Mouse (Mus musculus) testis, postnatal 10 days (tissue): Measurements from ENCODE around the gene Dock9.
"Not testable (repeated sequence)": the region's sequence is repeated elsewhere in the genome, so short reads cannot be mapped to it uniquely, and the experiment has no call there.

ENCODE experiments used
- DNase-seq: peaks from one replicate; pipeline ENCODE4 v3.0.0; 2021; ENCODE audit warnings: low spot score

Dock9 gene

DNA sequence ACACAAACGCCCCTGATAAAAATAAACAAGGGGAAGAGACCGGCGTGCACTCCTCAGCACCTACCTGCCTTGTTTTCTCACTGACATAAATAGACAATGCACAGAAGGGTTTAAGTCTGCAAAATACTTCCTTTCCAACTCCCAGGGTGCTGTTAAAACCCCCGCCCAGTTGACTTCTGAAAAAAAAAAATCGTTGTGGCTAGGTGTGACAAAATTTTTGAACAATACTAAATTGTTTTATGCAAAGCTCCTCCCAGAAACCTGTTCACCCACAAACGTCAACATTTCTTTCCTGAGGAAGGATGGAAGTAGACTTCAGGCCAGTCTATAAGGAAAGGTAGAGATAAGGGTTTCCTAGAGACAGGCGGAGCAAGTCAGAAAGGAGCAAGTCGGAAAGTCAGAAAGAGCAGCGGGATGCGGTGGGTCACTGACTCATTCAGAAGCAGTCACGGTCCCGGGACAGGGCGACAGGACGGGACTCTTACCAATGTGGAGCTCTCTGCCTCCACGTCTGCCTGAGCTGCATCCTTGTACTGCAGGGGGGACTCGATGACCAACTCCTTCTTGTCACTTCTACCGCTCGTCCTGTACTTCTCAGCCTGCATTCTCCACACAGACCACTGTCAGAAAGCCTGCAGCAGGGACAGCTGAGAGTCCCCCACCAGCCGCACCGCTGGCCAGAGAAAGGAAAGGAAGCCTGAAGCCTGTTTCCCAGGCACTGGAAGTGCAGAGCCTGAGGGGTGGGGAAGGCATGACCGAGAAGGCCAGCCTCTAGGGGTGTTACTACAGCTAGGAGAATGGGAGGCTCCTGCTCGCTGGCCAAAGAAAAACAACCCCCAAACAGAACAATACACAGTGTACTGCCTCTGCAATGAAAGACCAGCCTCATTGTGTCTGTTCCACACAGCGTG, 99.7 kb downstream of the Dock9 start:
- DNase-seq, result peak; percentile 65

DNA sequence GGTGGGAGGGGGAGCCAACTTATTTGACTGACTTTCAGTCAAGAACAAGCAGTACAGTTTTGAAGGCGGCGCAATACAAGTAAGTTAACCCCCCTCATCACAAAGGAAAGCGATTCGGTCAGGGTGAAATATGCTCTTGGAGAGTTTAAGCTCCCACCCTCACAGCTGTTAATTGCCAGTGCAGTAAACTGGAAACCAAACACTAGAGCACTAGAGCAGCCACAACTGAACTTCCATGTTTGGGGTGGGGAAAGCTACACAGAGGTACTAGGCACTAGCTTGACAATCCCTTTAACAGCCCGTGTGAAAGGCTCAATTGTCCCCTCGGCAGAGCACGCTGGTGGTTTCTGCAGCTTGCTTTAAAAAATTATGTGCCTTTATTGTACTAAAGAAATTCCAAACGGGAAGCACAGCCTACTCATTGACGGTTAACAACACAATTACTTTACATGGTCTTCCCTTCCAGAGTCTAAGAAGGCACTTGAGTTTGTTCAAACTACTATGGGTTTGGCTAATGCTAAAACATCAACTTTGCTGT, 100.4 kb downstream of the Dock9 start:
- no peak for DNase-seq

DNA sequence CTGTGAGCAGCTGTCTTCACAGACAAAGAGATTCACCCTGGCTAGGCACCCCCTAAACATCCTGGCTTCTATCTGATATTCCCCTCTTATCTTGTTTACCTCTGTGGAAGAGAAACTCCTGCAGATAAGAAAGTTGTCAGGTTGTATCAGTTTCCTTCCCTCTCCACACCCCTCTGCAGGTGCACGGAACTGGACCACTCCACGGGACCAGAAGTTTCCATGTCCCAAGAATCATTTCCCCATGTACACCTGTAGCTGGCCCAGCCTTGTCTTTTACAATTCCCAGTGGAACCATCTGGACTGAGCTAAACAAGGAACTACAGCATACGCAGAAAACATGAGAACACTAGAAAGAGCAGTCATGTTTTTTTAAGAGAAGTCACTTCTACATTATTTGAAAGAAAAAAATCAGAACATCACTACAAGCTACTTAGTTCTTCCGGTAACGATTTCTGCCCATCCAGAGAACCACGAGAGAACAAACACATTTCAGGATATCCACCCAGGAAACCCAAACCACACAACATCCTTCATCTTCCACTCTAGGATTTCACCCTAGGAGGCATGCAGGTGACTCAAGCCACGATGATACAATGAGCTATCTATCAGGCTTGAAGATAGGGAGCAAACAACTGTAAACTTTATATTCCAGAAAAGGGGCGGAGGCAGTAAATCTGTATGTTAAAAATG, 101.1 kb downstream of the Dock9 start:
- no peak for DNase-seq

DNA sequence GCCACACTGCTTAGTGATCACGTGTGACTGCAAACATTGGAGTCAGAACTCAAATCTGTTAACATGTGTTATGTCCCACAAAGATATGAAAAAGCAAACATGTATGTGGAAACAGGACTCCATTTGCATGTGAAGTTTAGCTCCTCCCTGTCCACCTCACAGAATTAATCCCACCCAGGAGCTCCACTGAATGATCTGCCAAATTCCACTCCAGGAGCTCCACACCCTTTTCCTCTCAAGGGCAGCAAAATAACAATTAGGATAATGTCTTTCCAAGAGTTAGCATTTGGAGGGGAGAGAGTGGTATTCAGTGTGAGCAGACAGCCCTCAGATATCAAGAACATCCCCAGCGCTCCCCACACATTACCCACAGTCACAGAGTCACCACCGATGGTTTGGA, 102.9 kb downstream of the Dock9 start:
- no peak for DNase-seq

DNA sequence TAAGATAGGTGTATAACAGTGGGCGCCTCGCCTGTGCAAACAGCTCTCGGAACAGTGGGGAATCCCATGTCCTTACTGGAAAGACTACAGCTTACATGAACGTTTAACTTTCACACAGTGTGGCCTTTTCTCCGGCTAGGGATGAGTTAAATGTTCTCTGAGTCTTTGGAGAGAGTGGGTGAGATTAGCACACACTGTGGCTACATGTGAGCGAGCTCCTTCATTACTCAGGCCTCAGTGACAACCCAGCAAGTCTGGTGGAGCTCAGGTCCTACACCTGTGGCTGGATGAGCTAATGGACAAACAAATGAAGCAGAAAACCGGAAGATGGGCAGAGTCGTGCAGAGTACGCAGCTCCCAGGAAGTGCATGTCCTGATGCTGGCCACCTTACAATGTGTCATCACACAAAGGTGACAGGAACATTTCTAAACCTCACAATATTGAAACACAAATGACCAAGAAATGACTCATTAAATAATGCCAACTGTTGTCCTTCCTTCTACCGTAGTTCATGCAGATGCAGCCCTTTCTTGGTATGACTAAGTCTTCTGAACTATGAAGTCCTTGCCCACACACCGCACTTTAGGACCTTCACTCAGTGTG, 103.5 kb downstream of the Dock9 start:
- no peak for DNase-seq

DNA sequence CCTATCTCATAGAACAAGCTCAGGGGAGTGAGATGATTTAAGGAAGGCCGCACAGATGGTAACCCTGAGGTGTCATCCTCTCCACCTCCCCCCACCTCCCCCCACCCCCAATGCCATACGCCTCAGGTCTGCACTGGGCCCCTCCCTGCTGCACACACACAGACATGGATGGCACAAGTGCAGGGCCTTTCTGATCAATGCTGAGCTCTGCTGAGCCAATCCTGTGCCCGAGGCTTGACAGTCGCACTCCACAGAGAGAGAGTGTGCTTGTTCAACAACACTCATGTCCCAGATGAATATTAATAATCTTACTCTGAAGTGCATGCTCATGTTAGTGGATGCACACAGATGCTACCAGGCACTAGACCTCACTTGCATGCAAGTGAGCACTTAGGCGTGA, 108.0 kb downstream of the Dock9 start:
- DNase-seq, result not testable (repeated sequence)

DNA sequence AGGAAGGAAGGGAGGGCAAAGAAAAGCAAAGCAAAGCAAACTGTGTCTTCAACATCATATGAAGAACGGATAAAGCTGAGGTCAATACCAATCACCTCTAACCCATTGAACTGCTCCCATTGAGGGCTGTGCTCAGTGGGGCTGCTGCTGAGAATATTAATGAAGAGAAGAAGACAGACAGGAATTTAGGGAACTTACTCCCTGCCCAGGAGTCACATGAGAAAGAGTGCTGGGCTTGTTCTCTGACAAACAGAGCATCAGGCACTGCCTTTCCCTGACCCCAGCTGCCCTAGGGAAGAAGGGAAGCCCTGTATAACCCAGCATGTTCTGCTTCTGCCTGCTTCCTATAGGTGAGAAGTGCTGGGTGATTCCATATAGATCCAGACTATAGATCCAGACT, 109.5 kb downstream of the Dock9 start:
- no peak for DNase-seq

DNA sequence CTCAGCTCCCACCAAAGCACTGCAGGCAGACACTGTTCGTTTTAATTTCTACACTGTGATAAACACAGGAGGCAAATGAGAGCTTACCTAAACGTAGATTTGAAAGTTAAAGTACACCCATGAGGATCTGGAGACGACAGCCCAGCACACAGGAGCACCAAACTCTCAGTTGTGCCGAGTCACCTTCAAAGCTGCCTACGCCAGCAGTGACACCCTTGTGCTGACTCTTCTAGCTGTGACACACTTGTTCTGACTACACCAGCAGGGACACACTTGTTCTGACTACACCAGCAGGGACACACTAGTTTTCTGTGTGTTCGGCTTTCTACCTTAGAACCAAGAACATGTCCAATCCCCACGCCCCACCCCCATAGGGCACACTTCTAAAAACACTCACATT, 110.4 kb downstream of the Dock9 start:
- DNase-seq, result no peak

DNA sequence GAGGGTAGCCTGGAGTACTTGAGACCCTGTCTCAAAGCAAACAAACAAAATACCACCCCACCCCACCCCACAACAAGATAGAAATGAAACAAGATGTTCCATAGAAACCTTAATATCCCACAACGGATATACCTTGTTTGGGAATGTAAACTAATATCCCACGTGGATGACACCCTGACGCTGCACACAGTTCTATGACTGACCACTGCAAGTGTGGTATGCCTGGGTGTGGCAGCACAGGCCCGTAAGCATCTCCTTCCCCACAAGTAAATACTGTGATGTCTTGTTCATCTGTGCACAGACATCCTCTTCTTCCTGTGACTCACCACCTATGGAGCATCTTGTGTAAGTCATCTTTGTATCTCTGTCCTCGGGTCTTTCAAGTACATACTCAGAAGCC, 118.7 kb downstream of the Dock9 start:
- no peak for DNase-seq

DNA sequence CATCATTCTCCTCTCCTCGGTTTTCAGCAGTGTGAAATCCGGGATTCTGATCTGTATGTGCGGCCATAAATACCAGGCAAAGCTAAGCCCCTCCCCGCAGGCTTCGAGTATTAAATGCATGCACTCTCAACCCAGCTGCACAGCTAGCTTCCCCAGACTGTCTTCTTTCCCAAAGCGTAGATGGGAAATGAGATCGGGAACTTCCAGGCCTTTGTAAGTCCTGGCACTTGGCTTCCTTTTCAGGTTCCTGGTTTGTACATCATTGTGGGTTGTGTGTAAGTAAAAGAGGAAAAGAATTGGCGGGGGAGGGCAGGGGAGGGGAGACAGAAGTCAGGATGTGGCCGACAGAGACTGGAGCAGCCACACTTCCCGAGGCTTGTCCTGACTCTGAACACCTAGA, 119.2 kb downstream of the Dock9 start:
- no peak for DNase-seq

DNA sequence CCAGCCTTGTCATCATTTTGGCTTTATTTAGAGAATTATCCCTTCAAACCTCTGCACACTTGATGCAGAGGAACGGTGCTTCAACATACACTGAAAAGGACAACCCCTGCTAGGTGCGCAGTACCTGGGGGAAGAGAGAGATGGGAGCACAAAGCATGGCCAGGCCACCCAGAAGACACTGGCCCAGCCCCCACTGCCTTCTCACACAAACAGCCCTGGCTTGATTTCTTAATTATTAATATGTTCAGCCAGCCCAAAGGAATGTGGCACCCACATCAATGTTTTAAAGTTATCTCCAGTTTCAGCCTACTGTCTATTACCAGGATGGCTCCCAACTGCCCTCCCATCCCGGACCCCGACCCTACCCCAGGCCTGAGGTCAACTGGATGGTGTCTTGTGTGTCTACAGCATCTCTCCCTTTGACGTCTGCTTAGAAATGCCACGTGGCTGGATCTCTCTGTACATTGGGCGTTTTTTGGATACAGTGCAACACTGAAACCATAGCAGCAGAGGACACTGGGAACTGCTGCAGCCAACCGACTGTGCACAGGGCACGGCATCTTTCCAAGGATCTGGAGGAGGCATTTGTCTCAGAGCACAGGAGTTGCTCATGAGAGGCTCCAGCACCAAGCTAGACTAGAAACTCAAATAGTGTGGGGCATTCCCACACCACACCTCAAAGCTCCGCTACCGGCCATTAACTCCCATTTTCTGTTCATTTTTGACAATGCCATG, 120.9 kb downstream of the Dock9 start:
- no peak for DNase-seq

DNA sequence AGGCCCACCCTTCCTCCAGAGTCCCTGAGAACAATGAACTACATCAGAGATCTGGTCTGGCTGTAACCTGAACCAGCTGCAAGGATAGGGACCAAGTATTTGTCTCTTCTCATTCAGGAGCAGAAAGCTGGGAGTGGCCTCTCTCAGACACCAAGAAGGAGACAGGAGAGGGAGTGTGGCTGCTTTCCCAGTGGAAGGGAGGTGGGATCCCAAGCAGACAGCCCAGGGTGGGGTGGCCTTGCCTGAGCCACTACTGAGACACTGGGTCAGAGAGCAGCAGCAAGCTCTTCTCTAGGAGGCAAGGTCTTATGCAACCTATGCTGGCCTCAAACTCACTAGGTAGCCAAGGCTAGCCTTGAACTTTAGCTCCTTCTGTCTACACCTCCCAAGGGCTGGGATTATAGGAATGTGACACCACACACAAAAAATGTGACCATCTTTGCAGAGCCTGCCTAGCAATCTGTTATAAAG, 121.5 kb downstream of the Dock9 start:
- peak; percentile 51 for DNase-seq

DNA sequence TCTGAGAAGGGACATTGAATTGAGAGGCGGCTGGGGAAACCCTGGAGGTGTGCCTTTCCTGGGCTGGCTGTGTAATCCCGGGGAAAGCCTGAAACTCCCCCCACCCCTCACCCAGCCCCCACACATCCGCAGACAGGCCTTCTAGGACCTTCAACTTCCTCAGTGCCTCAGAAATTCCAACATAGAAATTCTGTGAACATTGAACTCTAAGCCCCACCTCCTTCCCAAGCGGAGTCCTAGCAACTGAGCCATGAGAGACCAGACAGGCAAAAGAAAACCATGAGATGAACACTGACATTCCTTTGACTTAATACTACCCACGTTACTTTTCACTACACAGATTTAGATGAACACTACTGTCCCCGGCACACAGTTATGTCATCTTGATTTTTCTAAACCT, 122.1 kb downstream of the Dock9 start:
- no peak for DNase-seq

DNA sequence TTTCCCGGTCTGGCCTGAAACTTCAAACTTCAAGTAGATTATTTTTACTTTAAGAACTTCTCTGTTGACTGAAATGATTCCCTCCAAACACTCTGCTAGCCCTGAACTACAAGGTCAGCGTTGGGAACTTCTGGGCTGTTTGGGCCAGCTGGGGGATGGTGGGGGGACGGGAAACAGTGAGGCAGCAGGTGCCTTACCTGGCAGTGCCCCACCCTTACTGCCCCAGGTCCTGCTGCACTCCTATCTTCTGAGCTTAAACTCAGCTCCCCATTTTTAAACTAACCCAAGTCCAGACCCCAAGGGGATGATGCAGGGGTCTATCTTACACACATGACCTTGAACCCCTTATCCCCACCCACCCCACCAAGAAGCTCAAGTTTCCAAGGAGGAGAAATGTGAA, 122.5 kb downstream of the Dock9 start:
- DNase-seq, result no peak

DNA sequence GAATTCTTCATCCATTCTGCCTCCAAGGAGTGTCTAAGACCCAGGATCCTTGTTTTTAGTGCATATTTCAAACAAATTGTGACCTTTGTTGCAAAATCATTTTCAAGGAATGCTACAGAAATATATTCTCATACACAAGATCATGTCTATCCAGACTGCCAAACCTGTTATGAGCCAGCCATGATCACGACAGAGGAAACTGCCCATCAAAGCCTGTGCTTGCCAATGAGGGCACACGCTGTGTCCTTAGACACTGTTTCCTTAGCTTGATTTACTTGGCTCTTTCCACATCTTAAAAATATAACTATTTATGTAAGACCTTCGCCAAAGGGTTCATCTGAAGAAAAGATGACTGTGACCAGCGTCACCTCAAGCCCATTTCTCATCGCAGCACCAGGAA, 127.6 kb downstream of the Dock9 start:
- no peak for DNase-seq

DNA sequence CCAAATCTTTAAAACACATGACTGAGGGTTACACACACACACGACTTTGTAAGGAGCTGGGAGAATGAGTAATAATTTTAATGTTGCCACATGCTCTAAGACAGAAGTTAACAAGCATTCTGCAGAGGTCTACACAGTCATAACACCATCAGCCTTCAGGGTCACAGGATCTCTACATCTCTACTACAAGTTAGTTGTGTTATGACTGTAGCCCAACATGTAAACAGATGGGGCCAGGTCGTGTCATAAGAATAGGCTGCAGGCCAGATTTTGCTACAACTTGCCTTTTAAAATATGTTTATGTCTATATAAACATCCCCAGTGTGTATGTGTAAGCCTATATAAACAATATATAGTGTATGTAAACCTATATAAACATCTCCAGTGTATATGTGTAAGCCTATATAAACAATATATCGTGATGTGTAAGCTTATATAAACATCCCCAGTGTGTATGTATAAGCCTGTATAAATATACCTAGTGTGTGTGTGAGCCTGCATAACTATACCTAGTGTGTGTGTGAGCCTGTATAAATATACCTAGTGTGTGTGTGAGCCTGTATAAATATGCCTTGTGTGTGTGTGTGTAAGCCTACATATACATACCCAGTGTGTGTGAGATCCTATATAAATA, 130.9 kb downstream of the Dock9 start:
- no peak for DNase-seq

DNA sequence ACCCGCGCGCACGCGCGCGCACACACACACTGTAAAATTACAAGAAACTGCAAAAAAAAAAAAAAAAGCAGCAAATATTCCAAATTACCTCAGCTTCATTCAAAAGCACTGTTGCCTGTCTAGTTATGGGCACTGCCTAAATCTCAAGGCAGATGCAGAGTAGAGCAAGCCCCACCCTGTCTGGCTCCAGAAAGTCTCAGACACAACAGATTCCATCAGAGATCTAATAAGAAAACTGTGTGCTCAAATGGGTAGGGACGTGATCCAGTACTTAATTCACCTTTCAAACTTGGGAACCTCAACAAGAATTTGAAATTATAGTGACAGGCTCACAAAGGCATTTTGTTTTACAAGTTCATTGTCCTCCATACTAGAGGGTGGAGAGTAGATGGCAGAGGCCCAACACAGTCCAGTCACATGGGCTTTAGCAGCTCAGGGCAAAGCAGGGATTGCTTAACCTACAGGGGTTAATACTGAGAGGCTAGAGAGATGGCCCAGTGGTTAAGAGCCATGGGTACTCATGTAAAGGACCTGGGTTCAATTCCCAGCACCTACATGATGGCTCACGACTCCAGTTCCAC, 131.9 kb downstream of the Dock9 start:
- no peak for DNase-seq

DNA sequence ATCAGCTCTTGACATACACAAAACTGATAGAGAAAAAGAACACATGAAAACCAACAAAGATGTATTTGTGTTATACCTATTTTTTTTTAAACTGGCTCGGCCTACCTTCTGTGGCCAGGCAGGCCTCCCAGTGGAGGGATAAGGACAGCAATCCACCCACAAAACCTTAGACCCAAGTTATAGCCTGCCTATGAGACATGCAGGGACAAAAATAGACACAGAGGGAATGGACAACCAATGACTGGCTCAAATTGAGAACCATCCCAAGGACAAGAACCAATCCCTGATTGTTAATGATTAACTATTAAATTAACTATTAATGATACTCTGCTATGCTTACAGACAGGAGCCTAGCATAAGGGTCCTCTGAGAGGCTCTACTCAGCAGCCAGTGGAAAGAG, 133.7 kb downstream of the Dock9 start:
- DNase-seq, result no peak

DNA sequence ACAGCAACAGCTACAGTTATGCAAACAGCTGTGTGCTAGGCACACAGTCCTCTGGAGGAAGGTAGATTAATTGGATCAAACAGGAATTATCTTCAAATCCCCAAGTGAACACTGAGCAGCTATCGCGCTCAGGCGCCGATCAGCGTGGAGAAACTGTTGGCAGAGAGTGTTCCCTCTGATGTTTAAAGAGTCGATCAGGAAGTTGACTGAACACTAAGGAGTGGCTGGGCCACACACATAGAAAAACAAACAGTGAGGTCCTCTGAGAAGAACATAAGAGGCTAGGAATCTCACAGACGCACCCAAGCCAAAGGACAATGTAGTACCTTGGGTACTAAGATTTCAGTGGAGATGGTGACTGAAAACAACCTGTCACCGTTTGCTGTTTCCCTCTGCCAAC, 136.7 kb downstream of the Dock9 start:
- no peak for DNase-seq

DNA sequence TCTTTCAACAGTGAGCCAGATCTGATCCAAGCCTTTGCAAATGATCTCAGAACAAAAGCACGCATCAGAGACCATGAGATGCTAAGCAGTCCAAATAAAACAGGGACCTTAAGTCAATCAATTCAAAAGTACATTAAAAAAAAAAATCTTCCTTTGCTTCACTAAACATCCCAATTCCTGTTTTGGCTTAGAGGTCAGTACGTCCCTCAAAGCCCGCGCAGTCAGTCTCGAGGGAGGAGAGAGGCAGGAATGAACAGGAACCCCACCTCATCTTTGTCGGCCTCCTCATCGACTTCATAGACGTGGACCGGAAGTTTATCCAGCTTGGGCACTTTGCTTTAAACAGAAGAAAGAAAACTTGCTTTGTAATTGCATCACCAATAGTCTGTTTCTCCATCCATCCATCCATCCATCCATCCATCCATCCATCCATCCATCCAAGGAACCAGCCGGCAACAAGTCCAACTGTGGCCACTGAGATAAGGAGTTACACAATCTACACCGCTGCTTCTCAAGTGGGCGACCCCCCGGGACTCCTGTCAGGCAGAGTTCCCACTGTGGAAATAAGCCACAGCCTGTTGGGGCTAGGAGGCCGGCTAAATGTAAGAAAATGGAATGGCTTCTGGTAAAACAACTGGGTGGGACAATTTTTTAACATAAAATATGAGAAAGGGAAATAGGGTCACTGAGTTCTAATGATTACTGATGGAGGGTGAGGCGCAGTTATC, 137.3 kb downstream of the Dock9 start:
- no peak for DNase-seq
